Mouse (Mus musculus): ENCODE results near the gene Tpr. TPM values are rescaled to one million over a fixed set of nuclear protein-coding genes. Genes with fewer than 3 reads are reported as not detected.

Tpr gene
- polyA plus RNA-seq, 1 experiment = 106 TPM

DNA sequence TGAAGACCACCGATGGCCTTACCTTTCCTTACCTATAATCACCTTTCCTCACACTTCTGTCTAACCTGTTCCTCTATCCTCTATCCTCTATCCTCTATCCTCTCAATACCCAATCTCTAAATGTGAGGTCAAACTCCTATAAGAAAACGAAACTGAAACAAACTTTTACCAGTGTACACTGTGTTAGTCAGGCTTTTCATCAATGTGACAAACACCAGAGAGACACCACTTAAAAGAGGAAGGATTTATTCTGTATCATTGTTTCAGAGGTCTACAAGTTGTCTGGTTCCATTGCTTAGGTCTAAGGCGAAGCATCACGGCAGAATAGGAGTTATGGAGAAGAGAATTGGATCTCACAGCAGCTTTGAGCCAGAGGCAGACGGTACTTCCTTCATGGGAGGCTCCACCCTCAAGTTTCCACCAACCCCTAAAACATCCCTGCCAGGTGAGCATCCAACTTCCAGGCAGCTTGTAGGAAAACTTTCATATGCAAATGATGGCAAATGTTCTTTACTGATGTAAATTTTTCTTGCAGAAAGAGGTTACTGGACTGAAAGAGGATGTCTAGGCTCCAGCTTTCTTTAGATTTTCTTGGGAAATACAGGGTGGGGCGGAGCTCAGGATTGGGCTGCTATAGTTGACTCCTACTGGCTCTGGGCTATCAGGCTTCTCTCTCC, 104.1 kb downstream of the Tpr start:
- H3K4me3 ChIP-seq (replicated peaks; ENCODE audit: insufficient read depth, low read depth, low read length) = no peak overlapping the region
- H3K27me3 ChIP-seq (ENCODE audit: control insufficient read depth, insufficient read depth, low read length) = no peaks in the 10 kb centered on the region
- no peak overlapping the region for H3K27ac ChIP-seq (ENCODE audit: insufficient read depth, low read length)
- DNase-seq = no peak
- 81% methylated on average over 6 of the region's 6 CpGs for WGBS
- no peak for TF ChIP-seq CTCF (IDR thresholded peaks at IDR 0.05; ENCODE audit: borderline replicate concordance, insufficient read depth, low read depth, low read length)
- no peak for TF ChIP-seq POLR2A (IDR thresholded peaks at IDR 0.05; ENCODE audit: borderline replicate concordance, insufficient read depth, low read length)
- no peaks in the 10 kb centered on the region for H3K4me1 ChIP-seq (ENCODE audit: control insufficient read depth, insufficient read depth, low read length)

- no peak for TF ChIP-seq POLR2A (IDR thresholded peaks at IDR 0.05; ENCODE audit: borderline replicate concordance, insufficient read depth, low read length)
- no peak for TF ChIP-seq CTCF (IDR thresholded peaks at IDR 0.05; ENCODE audit: borderline replicate concordance, insufficient read depth, low read depth, low read length)
- WGBS = 52% methylated on average over 2 of the region's 2 CpGs
- H3K4me1 ChIP-seq (ENCODE audit: control insufficient read depth, insufficient read depth, low read length) = no peaks in the 10 kb centered on the region
- no peaks in the 10 kb centered on the region for H3K27me3 ChIP-seq (ENCODE audit: control insufficient read depth, insufficient read depth, low read length)
- no peak for DNase-seq
- no peak overlapping the region for H3K4me3 ChIP-seq (replicated peaks; ENCODE audit: insufficient read depth, low read depth, low read length)
- no peak overlapping the region for H3K27ac ChIP-seq (ENCODE audit: insufficient read depth, low read length)
Observed at GRCm38 (mm10) chr1:150497690-150498089, 105.1 kb downstream of the Tpr start.

DNA sequence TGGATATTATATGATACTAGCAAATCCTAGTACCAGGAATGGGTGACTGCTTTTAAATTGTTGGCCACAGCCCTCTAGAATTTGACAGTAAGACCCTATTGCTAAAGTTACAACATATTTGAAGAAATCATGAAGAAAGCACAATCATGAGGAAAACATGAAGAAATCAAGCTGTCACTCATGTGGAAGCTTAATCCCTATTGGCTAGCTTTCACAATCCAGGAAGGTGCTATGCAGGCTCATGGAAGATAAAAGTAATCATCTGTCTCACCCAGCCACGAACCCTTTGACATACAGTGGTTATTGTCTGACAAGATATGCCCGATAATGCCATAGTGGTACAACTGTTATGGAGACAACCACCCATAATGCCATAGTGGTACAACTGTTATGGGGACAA, 105.5 kb downstream of the Tpr start:
- Histone ChIP-seq H3K27ac (ENCODE audit: insufficient read depth, low read length) (no peak overlapping the region), H3K27me3 (ENCODE audit: control insufficient read depth, insufficient read depth, low read length) (no peaks in the 10 kb centered on the region), H3K4me3 (replicated peaks; ENCODE audit: insufficient read depth, low read depth, low read length) (no peak overlapping the region), H3K4me1 (ENCODE audit: control insufficient read depth, insufficient read depth, low read length) (no peaks in the 10 kb centered on the region)
- 79% methylated on average over 2 of the region's 2 CpGs for WGBS
- TF ChIP-seq CTCF (IDR thresholded peaks at IDR 0.05; ENCODE audit: borderline replicate concordance, insufficient read depth, low read depth, low read length) (no peak), POLR2A (IDR thresholded peaks at IDR 0.05; ENCODE audit: borderline replicate concordance, insufficient read depth, low read length) (no peak)
- no peak for DNase-seq

Other genes starting within 250 kb of the Tpr start
- not detected in 2 replicates for gene Pdc, start 73.4 kb upstream of the Tpr start, polyA plus RNA-seq (2012; rRNA removed)
- 40.2 and 42.5 TPM in 2 replicates for gene Odr4, start 242 bp downstream of the Tpr start, polyA plus RNA-seq (2012; rRNA removed)
- 0.67 and 2.7 TPM in 2 replicates for gene Prg4, start 73.3 kb downstream of the Tpr start, polyA plus RNA-seq (2012; rRNA removed)

Data from cerebellum, adult 2 months (tissue).